Mouse (Mus musculus) thymus, adult 2 months (tissue): ENCODE measurements around the gene Gm2696. TPM values are rescaled to one million over a fixed set of nuclear protein-coding genes. Genes with fewer than 3 reads are reported as not detected.
"Not testable (repeated sequence)": the region's sequence is repeated elsewhere in the genome, so short reads cannot be mapped to it uniquely, and the experiment has no call there.

Experiments used
- DNase-seq: peaks from one replicate; pipeline ENCODE4 v3.0.0; 2021
- H3K27ac ChIP-seq: fragments of 200-500 bp; 2 replicates; pipeline ENCODE4 v1.5.1; 2012; ENCODE audit warnings: low read length, control low read depth; ENCODE audit not compliant: control insufficient read depth, insufficient read depth
- H3K27me3 ChIP-seq: fragments of 200-500 bp; 2 replicates; pipeline ENCODE4 v1.6.1; 2012; ENCODE audit warnings: mild to moderate bottlenecking, low read length, moderate library complexity, mixed read lengths; ENCODE audit not compliant: control insufficient read depth, insufficient read depth
- H3K36me3 ChIP-seq: fragments of 200-500 bp; 2 replicates; pipeline ENCODE4 v1.6.1; 2012; ENCODE audit warnings: mild to moderate bottlenecking, low read length, moderate library complexity; ENCODE audit not compliant: control insufficient read depth, insufficient read depth
- H3K4me1 ChIP-seq: fragments of 200-500 bp; replicated peaks from 2 replicates; pipeline ENCODE4 v1.6.1; 2012; ENCODE audit warnings: low read length; ENCODE audit not compliant: control insufficient read depth, insufficient read depth
- H3K4me3 ChIP-seq: fragments of 200-500 bp; 2 replicates; pipeline ENCODE4 v1.5.1; 2012; ENCODE audit warnings: mild to moderate bottlenecking, low read length, control low read depth, moderate library complexity; ENCODE audit not compliant: control insufficient read depth, insufficient read depth
- CTCF ChIP-seq: fragments of 200-500 bp; IDR thresholded peaks from 2 replicates; pipeline ENCODE4 v1.5.1; 2012; ENCODE audit warnings: mild to moderate bottlenecking, control low read depth, low read length, moderate library complexity, borderline replicate concordance; ENCODE audit not compliant: control insufficient read depth, poor library complexity, insufficient read depth; ENCODE audit errors: extremely low read depth
- POLR2A ChIP-seq: fragments of 200-500 bp; IDR thresholded peaks from 2 replicates; pipeline ENCODE4 v1.6.1; 2012; ENCODE audit warnings: mild to moderate bottlenecking, low read length, control low read depth, moderate library complexity; ENCODE audit not compliant: control insufficient read depth, poor library complexity, insufficient read depth; ENCODE audit errors: extremely low read depth
- WGBS: fragments of 180-500 bp; shearing (Covaris S2); methylation state at CpG from one replicate; pipeline ENCODE4 v1.1.7; 2018; 5-methylcytosine and 5-hydroxymethylcytosine counted together
- polyA plus RNA-seq: library from polyadenylated mRNA; depleted of rRNA; stranded (reverse); fragments of >200 nt; gene quantifications from 2 replicates; pipeline ENCODE4 v1.2.3, GENCODE M21; 2012; rRNA removed

Gene Gm2696
- polyA plus RNA-seq = not detected in 2 replicates

GRCm38 (mm10) chr10:77814382-77814781, at the start of gene Gm2696:
Gm2696 (plus strand) TSS chr10:77814682.
- 60% methylated on average over 4 of the region's 4 CpGs for WGBS
- DNase-seq = no peak
- no peak for TF ChIP-seq POLR2A

GRCm38 (mm10) chr10:77769727-77770126, 44.8 kb upstream of the Gm2696 start:
- no peaks in the 10 kb centered on the region for H3K36me3 ChIP-seq
- H3K4me3 ChIP-seq = no peak overlapping the region
- WGBS = 86% methylated on average over 1 of the region's 1 CpGs
- H3K27ac ChIP-seq = no peak overlapping the region
- DNase-seq = no peak
- TF ChIP-seq POLR2A (no peak), CTCF (no peak)
- no peaks in the 10 kb centered on the region for H3K27me3 ChIP-seq
- no peaks in the 10 kb centered on the region for H3K4me1 ChIP-seq

More at GRCm38 (mm10) chr10:77814382-77814781, at the start of gene Gm2696:
- no peaks in the 10 kb centered on the region for H3K27me3 ChIP-seq
- H3K4me1 ChIP-seq = no peaks in the 10 kb centered on the region
- no peak within 1 kb of the TSS for H3K4me3 ChIP-seq
- no peak within 1 kb of the TSS for H3K27ac ChIP-seq
- H3K36me3 ChIP-seq = no peaks in the 10 kb centered on the region

DNA sequence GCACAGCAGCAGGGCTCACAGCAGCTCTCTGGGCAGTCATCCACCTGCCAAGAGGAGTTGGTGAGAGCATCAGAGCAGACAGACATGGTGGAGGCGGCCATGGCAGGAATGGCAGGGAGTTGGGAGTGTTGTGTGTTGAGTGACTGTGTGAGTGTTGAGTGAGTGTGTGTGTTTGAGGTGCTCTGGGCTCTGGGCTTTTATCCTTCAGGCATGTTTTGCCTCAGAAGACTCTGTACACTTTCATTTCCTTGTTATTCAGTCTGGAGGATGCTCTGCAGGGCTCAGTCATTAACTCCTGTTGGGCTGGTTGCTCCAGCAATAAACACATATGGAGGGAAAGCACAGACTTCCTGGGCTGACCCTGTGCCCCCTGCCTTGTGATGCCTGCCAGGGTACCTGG, 43.3 kb upstream of the Gm2696 start, which contains the start of gene Gm3238:
Gene Gm3238, minus strand, starts transcription at position 101 of the 400 bp plus-strand sequence.
- H3K27me3 ChIP-seq, H3K4me3 ChIP-seq, H3K4me1 ChIP-seq, H3K36me3 ChIP-seq, H3K27ac ChIP-seq, DNase-seq: not testable (repeated sequence)
- 86% methylated on average over 1 of the region's 1 CpGs for WGBS

GRCm38 (mm10) chr10:77772142-77772541, 42.3 kb upstream of the Gm2696 start:
- DNase-seq, H3K4me3 ChIP-seq, H3K27ac ChIP-seq, H3K36me3 ChIP-seq, H3K4me1 ChIP-seq, H3K27me3 ChIP-seq: not testable (repeated sequence)
- WGBS = 67% methylated on average over 3 of the region's 3 CpGs

DNA sequence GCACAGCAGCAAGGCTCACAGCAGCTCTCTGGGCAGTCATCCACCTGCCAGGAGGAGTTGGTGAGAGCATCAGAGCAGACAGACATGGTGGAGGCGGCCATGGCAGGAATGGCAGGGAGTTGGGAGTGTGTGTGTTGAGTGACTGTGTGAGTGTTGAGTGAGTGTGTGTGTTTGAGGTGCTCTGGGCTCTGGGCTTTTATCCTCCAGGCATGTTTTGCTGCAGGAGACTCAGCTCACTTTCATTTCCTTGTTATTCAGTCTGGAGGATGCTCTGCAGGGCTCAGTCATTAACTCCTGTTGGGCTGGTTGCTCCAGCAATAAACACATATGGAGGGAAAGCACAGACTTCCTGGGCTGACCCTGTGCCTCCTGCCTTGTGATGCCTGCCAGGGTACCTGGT, 37.6 kb upstream of the Gm2696 start, which contains the start of gene Gm7138:
Gene Gm7138, minus strand, starts transcription at position 101 of the 400 bp plus-strand sequence.
- DNase-seq, H3K4me1 ChIP-seq, H3K27me3 ChIP-seq, H3K4me3 ChIP-seq, H3K36me3 ChIP-seq, H3K27ac ChIP-seq: not testable (repeated sequence)
- WGBS = 88% methylated on average over 1 of the region's 1 CpGs

GRCm38 (mm10) chr10:77782442-77782841, 32.0 kb upstream of the Gm2696 start, which contains the start of gene Gm3250:
Gm3250 (minus strand) TSS chr10:77782542.
- H3K27ac ChIP-seq, H3K36me3 ChIP-seq, DNase-seq, H3K4me3 ChIP-seq, H3K27me3 ChIP-seq, H3K4me1 ChIP-seq: not testable (repeated sequence)
- 50% methylated on average over 1 of the region's 1 CpGs for WGBS

GRCm38 (mm10) chr10:77783396-77783795, 31.1 kb upstream of the Gm2696 start:
- H3K36me3 ChIP-seq, H3K4me3 ChIP-seq, DNase-seq, H3K27ac ChIP-seq, H3K27me3 ChIP-seq, H3K4me1 ChIP-seq: not testable (repeated sequence)
- 90% methylated on average over 2 of the region's 3 CpGs for WGBS

GRCm38 (mm10) chr10:77787876-77788275, 26.6 kb upstream of the Gm2696 start, which contains the start of gene Gm7137:
Gm7137 (minus strand) TSS chr10:77788200.
- not testable (repeated sequence) for H3K27ac ChIP-seq, H3K27me3 ChIP-seq, DNase-seq, H3K4me1 ChIP-seq, H3K36me3 ChIP-seq, H3K4me3 ChIP-seq
- 92% methylated on average over 1 of the region's 1 CpGs for WGBS
